Mouse (Mus musculus) megakaryocyte progenitor cell, adult 5-6 weeks (primary cell): ENCODE measurements around the gene Gm17349. TPM values are rescaled to one million over a fixed set of nuclear protein-coding genes. Genes with fewer than 3 reads are reported as not detected.
A peak's percentile ranks its signal among the peaks of the same experiment; 100 is the strongest.

Experiments used
- ATAC-seq: replicated peaks from 2 replicates; pipeline ENCODE4 v1.8.0; 2016; ENCODE audit warnings: mild to moderate bottlenecking, moderate TSS enrichment, inconsistent platforms; ENCODE audit not compliant: poor library complexity
- total RNA-seq, 2 experiments: library from RNA; stranded (forward) in 1 of 2; stranded (reverse) in 1 of 2; fragments of 157-497, 149-512 nt in 1 of 2; fragments of 200-1000 nt in 1 of 2; gene quantifications; 2 replicates each; pipeline versions ENCODE4 v1.2.3 to v1.2.4; 2015 to 2017

The Gm17349 gene
- total RNA-seq, 2 experiments from 2014 or later, result not detected

GRCm38 (mm10) chr15:99700219-99701106 lies 4.8 kb downstream of the Gm17349 start:
- ATAC-seq, result no peak

- no peak for ATAC-seq
Measured at GRCm38 (mm10) chr15:99699715-99700114, 5.6 kb downstream of the Gm17349 start.

- ATAC-seq, result no peak
Measured at GRCm38 (mm10) chr15:99698533-99699085, 6.7 kb downstream of the Gm17349 start.

- no peak for ATAC-seq
Measured at GRCm38 (mm10) chr15:99697309-99697708, 8.0 kb downstream of the Gm17349 start.

- no peak for ATAC-seq
Measured at GRCm38 (mm10) chr15:99691976-99692375, 13.3 kb downstream of the Gm17349 start.

GRCm38 (mm10) chr15:99690924-99691323 lies 14.4 kb downstream of the Gm17349 start:
- ATAC-seq, result no peak

GRCm38 (mm10) chr15:99688712-99689111 lies 16.6 kb downstream of the Gm17349 start:
- ATAC-seq, result peak; percentile 85

GRCm38 (mm10) chr15:99684156-99684555 lies 21.1 kb downstream of the Gm17349 start:
- no peak for ATAC-seq

GRCm38 (mm10) chr15:99682880-99683279 lies 22.4 kb downstream of the Gm17349 start:
- ATAC-seq, result peak; percentile 44

GRCm38 (mm10) chr15:99679008-99679407 lies 26.3 kb downstream of the Gm17349 start:
- no peak for ATAC-seq

GRCm38 (mm10) chr15:99678063-99678800 lies 27.1 kb downstream of the Gm17349 start:
- ATAC-seq, result 0 out of 2 replicates have a peak, but pooled peaks have one; percentile 26

- no peak for ATAC-seq
Measured at GRCm38 (mm10) chr15:99677089-99677488, 28.2 kb downstream of the Gm17349 start.

GRCm38 (mm10) chr15:99674866-99675265 lies 30.4 kb downstream of the Gm17349 start:
- no peak for ATAC-seq

- ATAC-seq, result no peak
Measured at GRCm38 (mm10) chr15:99671783-99672182, 33.5 kb downstream of the Gm17349 start.

- no peak for ATAC-seq
Measured at GRCm38 (mm10) chr15:99670964-99671670, 34.2 kb downstream of the Gm17349 start.

- ATAC-seq, result no peak
Measured at GRCm38 (mm10) chr15:99670154-99670821, 35.0 kb downstream of the Gm17349 start, which contains the start of gene Asic1. Gene Asic1, plus strand, starts transcription at chr15:99670368.

GRCm38 (mm10) chr15:99669392-99669791 lies 35.9 kb downstream of the Gm17349 start:
- no peak for ATAC-seq

GRCm38 (mm10) chr15:99668881-99669280 lies 36.4 kb downstream of the Gm17349 start:
- peak; percentile 66 for ATAC-seq

- no peak for ATAC-seq
Measured at GRCm38 (mm10) chr15:99667544-99667943, 37.7 kb downstream of the Gm17349 start.
